Mouse (Mus musculus): ENCODE measurements around the gene Stam2. TPM values are rescaled to one million over a fixed set of nuclear protein-coding genes. Genes with fewer than 3 reads are reported as not detected.

Stam2 gene
- polyA plus RNA-seq, 1 experiment from 2014 or later = 9.8 TPM

GRCm38 (mm10) chr2:52720231-52721025, 21.7 kb downstream of the Stam2 start:
- no peak for DNase-seq
- no peaks in the 10 kb centered on the region for H3K36me3 ChIP-seq
- H3K4me1 ChIP-seq (replicated peaks) = no peaks in the 10 kb centered on the region; the same call in 1 of the 2 replicates
- H3K9ac ChIP-seq = no peak overlapping the region
- H3K4me3 ChIP-seq (replicated peaks) = no peak overlapping the region
- WGBS (ENCODE audit: insufficient replicate concordance) = 80% methylated on average over 13 of the region's 13 CpGs
- H3K27me3 ChIP-seq = no peaks in the 10 kb centered on the region
- no peak overlapping the region for H3K4me2 ChIP-seq
- H3K27ac ChIP-seq = no peak overlapping the region
- no peaks in the 10 kb centered on the region for H3K9me3 ChIP-seq (replicated peaks)
- no peak for ATAC-seq (ENCODE audit: low read depth)

- Histone ChIP-seq H3K4me2 (no peak overlapping the region), H3K27me3 (no peaks in the 10 kb centered on the region), H3K9ac (no peak overlapping the region), H3K27ac (no peak overlapping the region), H3K4me1 (replicated peaks) (no peaks in the 10 kb centered on the region), H3K36me3 (peaks cover 15% of the 10 kb centered on the region; the same call in 1 of the 2 replicates), H3K9me3 (replicated peaks) (no peaks in the 10 kb centered on the region), H3K4me3 (replicated peaks) (no peak overlapping the region)
- DNase-seq (no peak), ATAC-seq (ENCODE audit: low read depth) (no peak)
- WGBS (ENCODE audit: insufficient replicate concordance) = 80% methylated on average over 5 of the region's 5 CpGs
Observed at GRCm38 (mm10) chr2:52717076-52717475, 25.0 kb downstream of the Stam2 start.

GRCm38 (mm10) chr2:52715538-52715937, 26.5 kb downstream of the Stam2 start:
- H3K27me3 ChIP-seq = no peaks in the 10 kb centered on the region
- peaks cover 15% of the 10 kb centered on the region; the same call in 1 of the 2 replicates for H3K36me3 ChIP-seq
- H3K9me3 ChIP-seq (replicated peaks) = no peaks in the 10 kb centered on the region
- H3K4me2 ChIP-seq = no peak overlapping the region
- DNase-seq (no peak), ATAC-seq (ENCODE audit: low read depth) (no peak)
- WGBS (ENCODE audit: insufficient replicate concordance) = 80% methylated on average over 6 of the region's 6 CpGs
- no peak overlapping the region for H3K9ac ChIP-seq
- H3K27ac ChIP-seq = no peak overlapping the region
- no peaks in the 10 kb centered on the region for H3K4me1 ChIP-seq (replicated peaks)
- no peak overlapping the region for H3K4me3 ChIP-seq (replicated peaks)

- Histone ChIP-seq H3K4me1 (replicated peaks) (no peaks in the 10 kb centered on the region), H3K4me3 (replicated peaks) (no peak overlapping the region), H3K27me3 (no peaks in the 10 kb centered on the region), H3K4me2 (no peak overlapping the region), H3K36me3 (peaks cover 19% of the 10 kb centered on the region; the same call in 1 of the 2 replicates), H3K9me3 (replicated peaks) (no peaks in the 10 kb centered on the region), H3K9ac (no peak overlapping the region), H3K27ac (no peak overlapping the region)
- ATAC-seq (ENCODE audit: low read depth) = no peak
- DNase-seq = no peak
- WGBS (ENCODE audit: insufficient replicate concordance) = 85% methylated on average over 4 of the region's 4 CpGs
Observed at GRCm38 (mm10) chr2:52714111-52714510, 28.0 kb downstream of the Stam2 start.

- WGBS (ENCODE audit: insufficient replicate concordance) = 75% methylated on average over 2 of the region's 2 CpGs
- Histone ChIP-seq H3K4me1 (replicated peaks) (no peaks in the 10 kb centered on the region), H3K9ac (no peak overlapping the region), H3K27ac (no peak overlapping the region), H3K27me3 (no peaks in the 10 kb centered on the region), H3K4me2 (no peak overlapping the region), H3K9me3 (replicated peaks) (no peaks in the 10 kb centered on the region), H3K4me3 (replicated peaks) (no peak overlapping the region), H3K36me3 (peaks cover 23% of the 10 kb centered on the region; the same call in 1 of the 2 replicates)
- ATAC-seq (ENCODE audit: low read depth) (no peak), DNase-seq (no peak)
Observed at GRCm38 (mm10) chr2:52710804-52711203, 31.3 kb downstream of the Stam2 start.

GRCm38 (mm10) chr2:52709417-52709816, 32.7 kb downstream of the Stam2 start:
- Histone ChIP-seq H3K36me3 (peaks cover 24% of the 10 kb centered on the region; the same call in 1 of the 2 replicates), H3K4me3 (replicated peaks) (no peak overlapping the region), H3K4me2 (no peak overlapping the region), H3K9me3 (replicated peaks) (no peaks in the 10 kb centered on the region), H3K27me3 (no peaks in the 10 kb centered on the region), H3K4me1 (replicated peaks) (no peaks in the 10 kb centered on the region), H3K9ac (no peak overlapping the region), H3K27ac (no peak overlapping the region)
- 77% methylated on average over 5 of the region's 5 CpGs for WGBS (ENCODE audit: insufficient replicate concordance)
- no peak for DNase-seq
- no peak for ATAC-seq (ENCODE audit: low read depth)

- no peak overlapping the region for H3K9ac ChIP-seq
- H3K9me3 ChIP-seq (replicated peaks) = no peaks in the 10 kb centered on the region
- H3K4me1 ChIP-seq (replicated peaks) = no peaks in the 10 kb centered on the region
- 83% methylated on average over 11 of the region's 11 CpGs for WGBS (ENCODE audit: insufficient replicate concordance)
- H3K27me3 ChIP-seq = no peaks in the 10 kb centered on the region
- H3K36me3 ChIP-seq = peaks cover 22% of the 10 kb centered on the region
- H3K4me2 ChIP-seq = no peak overlapping the region
- no peak for DNase-seq
- no peak for ATAC-seq (ENCODE audit: low read depth)
- H3K4me3 ChIP-seq (replicated peaks) = no peak overlapping the region
- no peak overlapping the region for H3K27ac ChIP-seq
Observed at GRCm38 (mm10) chr2:52701368-52702036, 40.6 kb downstream of the Stam2 start.

GRCm38 (mm10) chr2:52700352-52700751, 41.7 kb downstream of the Stam2 start:
- Histone ChIP-seq H3K4me3 (replicated peaks) (no peak overlapping the region), H3K4me1 (replicated peaks) (no peaks in the 10 kb centered on the region), H3K9ac (no peak overlapping the region), H3K9me3 (replicated peaks) (no peaks in the 10 kb centered on the region), H3K27me3 (no peaks in the 10 kb centered on the region), H3K36me3 (peaks cover 15% of the 10 kb centered on the region), H3K27ac (no peak overlapping the region), H3K4me2 (no peak overlapping the region)
- 75% methylated on average over 5 of the region's 5 CpGs for WGBS (ENCODE audit: insufficient replicate concordance)
- DNase-seq = no peak
- ATAC-seq (ENCODE audit: low read depth) = no peak

GRCm38 (mm10) chr2:52694604-52695003, 47.5 kb downstream of the Stam2 start:
- H3K9me3 ChIP-seq (replicated peaks) = no peaks in the 10 kb centered on the region
- WGBS (ENCODE audit: insufficient replicate concordance) = 74% methylated on average over 6 of the region's 6 CpGs
- no peak for DNase-seq

GRCm38 (mm10) chr2:52691745-52692144, 50.3 kb downstream of the Stam2 start:
- Histone ChIP-seq H3K9ac (no peak overlapping the region), H3K9me3 (replicated peaks) (no peaks in the 10 kb centered on the region), H3K27ac (no peak overlapping the region), H3K4me3 (replicated peaks) (no peak overlapping the region), H3K4me2 (no peak overlapping the region), H3K4me1 (replicated peaks) (no peaks in the 10 kb centered on the region), H3K27me3 (no peaks in the 10 kb centered on the region), H3K36me3 (peaks cover 12% of the 10 kb centered on the region; the same call in 1 of the 2 replicates)
- no peak for DNase-seq
- no peak for ATAC-seq (ENCODE audit: low read depth)
- 65% methylated on average over 4 of the region's 4 CpGs for WGBS (ENCODE audit: insufficient replicate concordance)

More at GRCm38 (mm10) chr2:52694604-52695003, 47.5 kb downstream of the Stam2 start:
- peaks cover 14% of the 10 kb centered on the region for H3K36me3 ChIP-seq
- no peak overlapping the region for H3K4me2 ChIP-seq
- no peak for ATAC-seq (ENCODE audit: low read depth)
- H3K4me1 ChIP-seq (replicated peaks) = no peaks in the 10 kb centered on the region
- H3K9ac ChIP-seq = no peak overlapping the region
- H3K27me3 ChIP-seq = no peaks in the 10 kb centered on the region
- H3K4me3 ChIP-seq (replicated peaks) = no peak overlapping the region
- no peak overlapping the region for H3K27ac ChIP-seq

GRCm38 (mm10) chr2:52686601-52687000, 55.5 kb downstream of the Stam2 start:
- Histone ChIP-seq H3K4me1 (replicated peaks) (no peaks in the 10 kb centered on the region), H3K4me2 (no peak overlapping the region), H3K9me3 (replicated peaks) (no peaks in the 10 kb centered on the region), H3K9ac (no peak overlapping the region), H3K36me3 (no peaks in the 10 kb centered on the region), H3K27ac (no peak overlapping the region), H3K27me3 (no peaks in the 10 kb centered on the region), H3K4me3 (replicated peaks) (no peak overlapping the region)
- DNase-seq (no peak), ATAC-seq (ENCODE audit: low read depth) (no peak)
- WGBS (ENCODE audit: insufficient replicate concordance) = 72% methylated on average over 6 of the region's 6 CpGs
